Mouse (Mus musculus): ENCODE results near the gene Adamts2.

GRCm38 (mm10) chr11:50683821-50684220 is 81.9 kb downstream of the Adamts2 start:
- TF ChIP-seq CTCF (IDR thresholded peaks at IDR 0.05) (no peak), EP300 (IDR thresholded peaks at IDR 0.05; ENCODE audit: insufficient read depth, low read depth, low read length) (no peak)
